Mouse (Mus musculus) myocyte (in vitro differentiated cells): ENCODE measurements around the gene Gm20388.

Experiments
- CEBPB ChIP-seq: IDR thresholded peaks from 2 replicates; pipeline ENCODE4 v1.6.1; 2011; ENCODE audit warnings: mild to moderate bottlenecking, moderate library complexity; ENCODE audit not compliant: poor library complexity, insufficient read depth, severe bottlenecking
- E2F4 ChIP-seq: IDR thresholded peaks from one replicate; pipeline ENCODE4 v1.6.1; 2011; ENCODE audit warnings: mild to moderate bottlenecking, control low read depth, moderate library complexity; ENCODE audit not compliant: insufficient read depth
- MAX ChIP-seq: IDR thresholded peaks from one replicate; pipeline ENCODE4 v1.6.1; 2011; ENCODE audit warnings: low read depth, mild to moderate bottlenecking, control low read depth
- MYOD1 ChIP-seq, 3 experiments: IDR thresholded peaks; one replicate each; pipeline ENCODE4 v1.6.1; 2011; ENCODE audit warnings: control low read depth in 2 of 3, low read depth in 2 of 3, mild to moderate bottlenecking in 2 of 3, moderate library complexity in 1 of 3; ENCODE audit not compliant: insufficient read length in 2 of 3, control insufficient read depth in 1 of 3
- MYOG ChIP-seq, 3 experiments: IDR thresholded peaks; one replicate each; pipeline ENCODE4 v1.6.1; 2011; ENCODE audit warnings: control low read depth in 2 of 3, low read depth in 2 of 3, mild to moderate bottlenecking in 2 of 3; ENCODE audit not compliant: insufficient read length in 2 of 3, control insufficient read depth in 1 of 3, insufficient read depth in 1 of 3
- POLR2A ChIP-seq: IDR thresholded peaks from one replicate; pipeline ENCODE4 v1.6.1; 2011; ENCODE audit warnings: low read depth, mild to moderate bottlenecking, control low read depth, moderate library complexity; ENCODE audit not compliant: insufficient read length
- POLR2AphosphoS2 ChIP-seq: IDR thresholded peaks from one replicate; pipeline ENCODE4 v1.6.1; 2011; ENCODE audit warnings: low read depth, control low read depth; ENCODE audit not compliant: insufficient read length
- REST ChIP-seq: IDR thresholded peaks from one replicate; pipeline ENCODE4 v1.6.1; 2011; ENCODE audit warnings: mild to moderate bottlenecking, control low read depth, moderate library complexity; ENCODE audit not compliant: insufficient read depth, insufficient read length
- SRF ChIP-seq: IDR thresholded peaks from one replicate; pipeline ENCODE4 v1.6.1; 2011; ENCODE audit warnings: low read depth; ENCODE audit not compliant: control insufficient read depth, insufficient read length
- TCF12 ChIP-seq: IDR thresholded peaks from one replicate; pipeline ENCODE4 v1.6.1; 2011; ENCODE audit warnings: mild to moderate bottlenecking, control low read depth; ENCODE audit not compliant: poor library complexity, insufficient read depth, severe bottlenecking
- USF1 ChIP-seq: IDR thresholded peaks from one replicate; pipeline ENCODE4 v1.6.1; 2011; ENCODE audit warnings: low read depth, mild to moderate bottlenecking, control low read depth, moderate library complexity

- no peak for TF ChIP-seq POLR2A
- TF ChIP-seq E2F4, result no peak
- no peak for TF ChIP-seq POLR2AphosphoS2
- TF ChIP-seq USF1, result no peak
- no peak for TF ChIP-seq REST
- TF ChIP-seq CEBPB, result no peak
- TF ChIP-seq MYOD1 (IDR thresholded peaks at IDR 0.05; ENCODE audit: control insufficient read depth in 1 of 3, insufficient read length in 2 of 3, low read depth in 2 of 3), result no peak
- no peak for TF ChIP-seq MYOG (IDR thresholded peaks at IDR 0.05; ENCODE audit: control insufficient read depth in 1 of 3, insufficient read depth in 1 of 3, insufficient read length in 2 of 3, low read depth in 2 of 3)
- no peak for TF ChIP-seq SRF
- no peak for TF ChIP-seq TCF12
- no peak for TF ChIP-seq MAX
Observed at GRCm38 (mm10) chr8:124239350-124239749, 4328.7 kb downstream of the Gm20388 start.
